Comparison of ENCODE assay signal across 9 mouse cellular contexts in genomic region chr9:87618238-87618673, GRCm38 (mm10).
A peak's percentile ranks its signal among the peaks of the same experiment; 100 is the strongest.
DNase-seq lines count a peak whose midpoint lies in the region; ATAC-seq lines count a peak whose summit lies in the region.
"Had no signal": no experiment of that assay in that cellular context is flagged by ENCODE, and none has a peak within 500 bp of the region (broad histone marks: within the 10 kb centered on the region; RNA-seq: fewer than 3 reads in every experiment).

No protein-coding gene starts in this region.

- peaks cover 4% of the 10 kb centered on the region; the same call in 1 of the 2 replicates for H3K4me1 ChIP-seq in forebrain, embryonic 13.5 days
- no peaks in the 10 kb centered on the region for H3K4me1 ChIP-seq in forebrain, embryonic 14.5 days (ENCODE audit: control insufficient read depth, insufficient read depth, low read length)
- peaks cover 13% of the 10 kb centered on the region for H3K4me1 ChIP-seq in heart, embryonic 15.5 days (replicated peaks)
- no peaks in the 10 kb centered on the region for H3K4me1 ChIP-seq in midbrain, embryonic 14.5 days (ENCODE audit: control insufficient read depth, insufficient read depth, low read length)
- H3K4me1 ChIP-seq in kidney, embryonic 15.5 days: no peaks in the 10 kb centered on the region
- H3K4me1 ChIP-seq: limb, embryonic 12.5 days had no signal

- H3K9ac ChIP-seq in forebrain, embryonic 13.5 days: no peak overlapping the region
- H3K9ac ChIP-seq in forebrain, embryonic 14.5 days (ENCODE audit: low read length): no peak overlapping the region
- H3K9ac ChIP-seq in heart, embryonic 15.5 days: no peak overlapping the region
- no peak overlapping the region for H3K9ac ChIP-seq in midbrain, embryonic 14.5 days (replicated peaks; ENCODE audit: low read length)
- no peak overlapping the region for H3K9ac ChIP-seq in kidney, embryonic 15.5 days
- H3K9ac ChIP-seq: limb, embryonic 12.5 days had no signal

- H3K27ac ChIP-seq in forebrain, embryonic 13.5 days: no peak overlapping the region
- H3K27ac ChIP-seq in forebrain, embryonic 14.5 days (ENCODE audit: low read depth, low read length): no peak overlapping the region
- peak overlapping the region; percentile 62 for H3K27ac ChIP-seq in heart, embryonic 15.5 days
- no peak overlapping the region for H3K27ac ChIP-seq in midbrain, embryonic 14.5 days (replicated peaks; ENCODE audit: low read depth, low read length)
- no peak overlapping the region for H3K27ac ChIP-seq in kidney, embryonic 15.5 days
- H3K27ac ChIP-seq: limb, embryonic 12.5 days had no signal

- WGBS in forebrain, embryonic 13.5 days: 38% methylated on average over 7 of the region's 7 CpGs
- WGBS in forebrain, embryonic 14.5 days: 34% methylated on average over 7 of the region's 7 CpGs
- 13% methylated on average over 7 of the region's 7 CpGs for WGBS in heart, embryonic 15.5 days
- WGBS in midbrain, embryonic 14.5 days: 40% methylated on average over 7 of the region's 7 CpGs
- WGBS in kidney, embryonic 15.5 days: 48% methylated on average over 7 of the region's 7 CpGs

- H3K36me3 ChIP-seq in forebrain, embryonic 13.5 days (ENCODE audit: poor library complexity, severe bottlenecking): no peaks in the 10 kb centered on the region
- no peaks in the 10 kb centered on the region for H3K36me3 ChIP-seq in forebrain, embryonic 14.5 days (ENCODE audit: control insufficient read depth, insufficient read depth, low read length)
- no peaks in the 10 kb centered on the region for H3K36me3 ChIP-seq in heart, embryonic 15.5 days
- no peaks in the 10 kb centered on the region for H3K36me3 ChIP-seq in midbrain, embryonic 14.5 days (ENCODE audit: control insufficient read depth, insufficient read depth, low read length)
- no peaks in the 10 kb centered on the region for H3K36me3 ChIP-seq in kidney, embryonic 15.5 days
- H3K36me3 ChIP-seq: limb, embryonic 12.5 days had no signal

- H3K4me3 ChIP-seq in forebrain, embryonic 13.5 days: no peak overlapping the region
- no peak overlapping the region for H3K4me3 ChIP-seq in forebrain, embryonic 14.5 days (ENCODE audit: low read depth, low read length)
- H3K4me3 ChIP-seq in heart, embryonic 15.5 days: peak overlapping the region; percentile 11; the same call in 1 of the 2 replicates
- H3K4me3 ChIP-seq in midbrain, embryonic 14.5 days (replicated peaks; ENCODE audit: low read depth, low read length): no peak overlapping the region
- H3K4me3 ChIP-seq in kidney, embryonic 15.5 days (replicated peaks): no peak overlapping the region
- H3K4me3 ChIP-seq: limb, embryonic 12.5 days had no signal

- H3K4me2 ChIP-seq in forebrain, embryonic 13.5 days: peak overlapping the region; percentile 20; the same call in 1 of the 2 replicates
- no peak overlapping the region for H3K4me2 ChIP-seq in forebrain, embryonic 14.5 days (ENCODE audit: low read length)
- peak overlapping the region; percentile 45 for H3K4me2 ChIP-seq in heart, embryonic 15.5 days
- H3K4me2 ChIP-seq in midbrain, embryonic 14.5 days (ENCODE audit: low read length): peak overlapping the region; percentile 6; the same call in 1 of the 2 replicates
- no peak overlapping the region for H3K4me2 ChIP-seq in kidney, embryonic 15.5 days
- H3K4me2 ChIP-seq: limb, embryonic 12.5 days had no signal

- H3K27me3 ChIP-seq in forebrain, embryonic 13.5 days: no peaks in the 10 kb centered on the region
- H3K27me3 ChIP-seq in forebrain, embryonic 14.5 days (replicated peaks; ENCODE audit: control insufficient read depth, insufficient read depth, low read length): no peaks in the 10 kb centered on the region
- no peaks in the 10 kb centered on the region for H3K27me3 ChIP-seq in heart, embryonic 15.5 days
- no peaks in the 10 kb centered on the region for H3K27me3 ChIP-seq in midbrain, embryonic 14.5 days (ENCODE audit: control insufficient read depth, insufficient read depth, low read length)
- no peaks in the 10 kb centered on the region for H3K27me3 ChIP-seq in kidney, embryonic 15.5 days
- H3K27me3 ChIP-seq: limb, embryonic 12.5 days had no signal

- ATAC-seq in forebrain, embryonic 13.5 days: no peak
- no peak for ATAC-seq in forebrain, embryonic 14.5 days
- peak; percentile 85 for ATAC-seq in heart, embryonic 15.5 days (replicated peaks; ENCODE audit: insufficient number of reproducible peaks, insufficient read depth, low FRiP score, low read depth)
- ATAC-seq in midbrain, embryonic 14.5 days (ENCODE audit: low FRiP score, low TSS enrichment): no peak
- ATAC-seq in kidney, embryonic 15.5 days (replicated peaks; ENCODE audit: low FRiP score): no peak

- DNase-seq in forebrain, embryonic 14.5 days (ENCODE audit: low spot score): no peak
- peak; percentile 54 for DNase-seq in adipocyte (ENCODE audit: low spot score)
- DNase-seq in midbrain, embryonic 14.5 days: no peak
- DNase-seq in thymus, adult 18-20 months: no peak
- DNase-seq in natural killer cell, adult 2 months (ENCODE audit: low spot score in 2 of 2): no peak

- no peaks in the 10 kb centered on the region for H3K9me3 ChIP-seq in forebrain, embryonic 13.5 days (replicated peaks)
- no peaks in the 10 kb centered on the region for H3K9me3 ChIP-seq in forebrain, embryonic 14.5 days (replicated peaks; ENCODE audit: control insufficient read depth, low read length)
- H3K9me3 ChIP-seq in heart, embryonic 15.5 days (replicated peaks): no peaks in the 10 kb centered on the region
- no peaks in the 10 kb centered on the region for H3K9me3 ChIP-seq in midbrain, embryonic 14.5 days (ENCODE audit: control insufficient read depth, low read length)
- H3K9me3 ChIP-seq in kidney, embryonic 15.5 days (replicated peaks): no peaks in the 10 kb centered on the region
- H3K9me3 ChIP-seq: limb, embryonic 12.5 days had no signal

Comparison
In these comparisons a context has a peak if more than half of its experiments do, and no peak if none do; other contexts are left out.
1. H3K4me2 ChIP-seq: peak in forebrain, embryonic 13.5 days (single experiment), heart, embryonic 15.5 days (single experiment) and midbrain, embryonic 14.5 days (single experiment); none in forebrain, embryonic 14.5 days (single experiment) and kidney, embryonic 15.5 days (single experiment).